ENCODE assay signal across 14 mouse cellular contexts in the genomic region with DNA sequence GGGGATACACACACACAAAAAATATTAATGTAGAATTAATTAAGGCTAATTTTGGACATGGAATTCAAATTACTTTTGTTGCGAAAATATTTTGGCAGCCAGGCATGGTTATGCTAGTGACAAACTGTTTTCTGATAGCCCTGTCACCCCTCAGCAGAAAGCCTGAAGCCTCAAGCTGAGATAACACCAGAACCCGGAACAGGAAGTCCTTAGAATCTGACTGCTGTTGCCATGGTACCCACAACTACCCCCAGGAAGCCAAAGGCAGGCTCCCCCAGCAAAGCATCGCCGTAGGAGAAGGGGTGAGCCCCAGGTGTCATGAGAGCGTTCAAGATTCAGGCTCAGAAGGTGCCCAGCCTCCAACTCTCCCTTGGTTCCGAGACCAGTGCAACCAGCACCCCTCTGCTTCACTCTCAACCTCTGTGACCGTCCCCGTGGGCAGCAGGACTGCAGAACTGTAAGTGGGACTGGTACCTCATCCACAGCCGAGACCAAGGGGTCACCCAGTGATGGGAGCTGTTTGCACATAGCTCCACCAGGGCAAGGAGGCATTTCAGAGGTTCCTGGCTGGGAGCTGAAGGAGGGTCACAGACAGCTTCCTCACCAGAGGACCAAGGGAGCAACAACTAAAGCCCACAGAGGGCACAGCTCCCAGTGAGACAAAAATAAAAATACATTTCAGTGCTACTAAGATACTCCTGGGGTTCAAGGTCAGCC. TPM values are rescaled to one million over a fixed set of nuclear protein-coding genes. Genes with fewer than 3 reads are reported as not detected.
DNase-seq lines count a peak whose midpoint lies in the region; ATAC-seq lines count a peak whose summit lies in the region.
"Had no signal": no experiment of that assay in that cellular context is flagged by ENCODE, and none has a peak within 500 bp of the region (broad histone marks: within the 10 kb centered on the region; RNA-seq: fewer than 3 reads in every experiment).

Btbd16 (plus strand) TSS at position 156 of the 717 bp plus-strand sequence.

- peak; percentile 77 for DNase-seq in heart, adult 11 months
- DNase-seq in heart, postnatal 25 days (ENCODE audit: low spot score), result no peak
- peak; percentile 31 for DNase-seq in CD4-positive helper T cell, adult 2 months (ENCODE audit: low read depth, low spot score)
- DNase-seq in splenic B cell, adult 2 months (ENCODE audit: low read depth, low spot score), result peak; percentile 29
- DNase-seq in ovary, adult 18-20 months (ENCODE audit: low spot score), result no peak
- no peak for DNase-seq in right cerebral cortex, postnatal 25 days
- DNase-seq in lung, postnatal 14 days, result no peak
- DNase-seq: cerebellum, adult 11 months had no signal

- intact Hi-C loops in heart, postnatal 25 days (cut with DNase I), result loop anchor here (5.0 to 10.0 kb wide), 2 partner anchors 53 to 271 kb away; no protein-coding TSS in a partner anchor

- H3K36me3 ChIP-seq in splenic B cell, adult 2 months (ENCODE audit: control insufficient read depth, insufficient read depth, low read length, poor library complexity, severe bottlenecking), result no peaks in the 10 kb centered on the region
- H3K36me3 ChIP-seq: forebrain, embryonic 15.5 days; G1E; hindbrain, embryonic 10.5 days; midbrain, embryonic 13.5 days had no signal

- H3K27me3 ChIP-seq in splenic B cell, adult 2 months (ENCODE audit: control insufficient read depth, insufficient read depth, low read length, poor library complexity, severe bottlenecking), result no peaks in the 10 kb centered on the region
- H3K27me3 ChIP-seq: forebrain, embryonic 15.5 days; midbrain, embryonic 13.5 days had no signal

- ATAC-seq in granulocyte monocyte progenitor cell, adult 5-6 weeks (replicated peaks; ENCODE audit: poor library complexity, severe bottlenecking), result peak; percentile 57
- ATAC-seq: forebrain, embryonic 15.5 days; midbrain, embryonic 13.5 days had no signal

RNA-seq across cellular contexts. Expression of gene Btbd16, which starts in this region (rescaled TPM):
- total RNA-seq in heart, postnatal 25 days (2021), result not detected
- total RNA-seq in granulocyte monocyte progenitor cell, adult 5-6 weeks (2014; fragmentation: Nextera tagmentation), result 1.1 TPM in 1 of 2 replicates, not detected in the other
- 0.47 TPM in 1 of 2 replicates, not detected in the other for total RNA-seq in granulocyte monocyte progenitor cell, adult 5-6 weeks (2017)
- total RNA-seq: gastrocnemius, adult 2 months had no signal

Comparison
In these comparisons a context has a peak if more than half of its experiments do, and no peak if none do; other contexts are left out.
1. DNase-seq: peak in heart, adult 11 months (single experiment), CD4-positive helper T cell, adult 2 months (single experiment) and splenic B cell, adult 2 months (single experiment); none in heart, postnatal 25 days (single experiment), ovary, adult 18-20 months (single experiment), right cerebral cortex, postnatal 25 days (single experiment) and lung, postnatal 14 days (single experiment).